Mouse (Mus musculus) forebrain, postnatal 0 days (tissue): ENCODE results near the gene Ttll11. TPM values are rescaled to one million over a fixed set of nuclear protein-coding genes. Genes with fewer than 3 reads are reported as not detected.

Experiments
- ATAC-seq: fragments of 200-750 bp; cut with Nextera tagmentation; 2 replicates; pipeline ENCODE4 v1.8.0; 2017; ENCODE audit warnings: mild to moderate bottlenecking, moderate library complexity
- DNase-seq: peaks from one replicate; pipeline ENCODE4 v3.0.0-alpha.2; 2015
- H3K27ac ChIP-seq: fragments of 300-500 bp; sonication (generic); 2 replicates; pipeline ENCODE4 v1.5.1; 2014; ENCODE audit warnings: low read depth, mild to moderate bottlenecking, antibody characterized with exemption, low read length, moderate library complexity, mixed read lengths
- H3K27me3 ChIP-seq: fragments of 300-500 bp; sonication (generic); 2 replicates; pipeline ENCODE4 v1.6.1; 2014; ENCODE audit warnings: mild to moderate bottlenecking, low read length, mixed read lengths; ENCODE audit not compliant: insufficient read depth
- H3K36me3 ChIP-seq: fragments of 300-500 bp; sonication (generic); 2 replicates; pipeline ENCODE4 v1.6.1; 2014; ENCODE audit warnings: mild to moderate bottlenecking, moderate library complexity; ENCODE audit not compliant: insufficient read depth
- H3K4me1 ChIP-seq: fragments of 300-500 bp; sonication (generic); 2 replicates; pipeline ENCODE4 v1.6.1; 2014; ENCODE audit warnings: antibody characterized with exemption; ENCODE audit not compliant: insufficient read depth
- H3K4me2 ChIP-seq: fragments of 300-500 bp; sonication (generic); 2 replicates; pipeline ENCODE4 v1.6.1; 2014; ENCODE audit warnings: low read depth, mild to moderate bottlenecking, moderate library complexity
- H3K4me3 ChIP-seq: fragments of 300-500 bp; sonication (generic); 2 replicates; pipeline ENCODE4 v1.5.1; 2014; ENCODE audit warnings: low read depth, low read length, mixed read lengths
- H3K9ac ChIP-seq: fragments of 300-500 bp; sonication (generic); 2 replicates; pipeline ENCODE4 v1.6.1; 2014; ENCODE audit warnings: mild to moderate bottlenecking
- H3K9me3 ChIP-seq: fragments of 300-500 bp; sonication (generic); 2 replicates; pipeline ENCODE4 v1.6.1; 2016; ENCODE audit warnings: low read length
- CTCF ChIP-seq: sonication (generic); IDR thresholded peaks from 2 replicates; pipeline ENCODE4 v1.5.1; 2016; ENCODE audit warnings: antibody characterized with exemption, control low read depth, low read depth
- WGBS: fragments of 180-500 bp; shearing (Covaris S2); extraction: QIAGEN DNeasy Blood & Tissue Kit; methylation state at CpG from one replicate; pipeline ENCODE4 v1.1.7; 2014; 5-methylcytosine and 5-hydroxymethylcytosine counted together
- polyA plus RNA-seq: library from polyadenylated mRNA; unstranded; fragments of >200 nt; fragmentation: Nextera tagmentation; extraction: Ambion mirVana; gene quantifications from 2 replicates; pipeline ENCODE4 v1.2.1, GENCODE M21; 2015
- total RNA-seq: library from RNA; depleted of rRNA; stranded (reverse); fragments of >200 nt; gene quantifications from 2 replicates; pipeline ENCODE4 v1.2.3, GENCODE M21; 2014

The Ttll11 gene
- total and polyA plus RNA-seq, 2 experiments from 2014 or later: 7.2 to 9.2 TPM

- H3K9ac ChIP-seq: no peak overlapping the region
- no peaks in the 10 kb centered on the region for H3K27me3 ChIP-seq
- no peak overlapping the region for H3K4me2 ChIP-seq
- TF ChIP-seq CTCF: no peak
- H3K27ac ChIP-seq: no peak overlapping the region
- peak; percentile 12 for DNase-seq
- no peaks in the 10 kb centered on the region for H3K9me3 ChIP-seq
- 60% methylated on average over 5 of the region's 5 CpGs for WGBS
- H3K4me1 ChIP-seq: no peaks in the 10 kb centered on the region
- ATAC-seq: peak; percentile 21; the same call in 1 of the 2 replicates
- H3K4me3 ChIP-seq: no peak overlapping the region
- no peaks in the 10 kb centered on the region for H3K36me3 ChIP-seq
Observed at GRCm38 (mm10) chr2:35775651-35776055, 204.1 kb downstream of the Ttll11 start.

GRCm38 (mm10) chr2:35770541-35770940 is 209.2 kb downstream of the Ttll11 start:
- 70% methylated on average over 2 of the region's 2 CpGs for WGBS
- no peak for TF ChIP-seq CTCF
- Histone ChIP-seq H3K36me3 (no peaks in the 10 kb centered on the region), H3K4me3 (no peak overlapping the region), H3K9me3 (no peaks in the 10 kb centered on the region), H3K4me2 (no peak overlapping the region), H3K4me1 (peaks cover 10% of the 10 kb centered on the region; the same call in 1 of the 2 replicates), H3K9ac (no peak overlapping the region), H3K27me3 (no peaks in the 10 kb centered on the region), H3K27ac (no peak overlapping the region)
- no peak for ATAC-seq
- DNase-seq: no peak

GRCm38 (mm10) chr2:35769398-35769797 is 210.3 kb downstream of the Ttll11 start:
- DNase-seq (no peak), ATAC-seq (no peak)
- Histone ChIP-seq H3K9me3 (no peaks in the 10 kb centered on the region), H3K4me2 (no peak overlapping the region), H3K36me3 (no peaks in the 10 kb centered on the region), H3K27me3 (no peaks in the 10 kb centered on the region), H3K9ac (no peak overlapping the region), H3K4me3 (no peak overlapping the region), H3K4me1 (peaks cover 10% of the 10 kb centered on the region; the same call in 1 of the 2 replicates), H3K27ac (no peak overlapping the region)
- TF ChIP-seq CTCF: no peak
- 89% methylated on average over 12 of the region's 12 CpGs for WGBS

GRCm38 (mm10) chr2:35768538-35769238 is 211.0 kb downstream of the Ttll11 start:
- Histone ChIP-seq H3K4me1 (peaks cover 10% of the 10 kb centered on the region; the same call in 1 of the 2 replicates), H3K36me3 (no peaks in the 10 kb centered on the region), H3K27ac (no peak overlapping the region), H3K27me3 (no peaks in the 10 kb centered on the region), H3K4me2 (no peak overlapping the region), H3K9ac (no peak overlapping the region), H3K4me3 (no peak overlapping the region), H3K9me3 (no peaks in the 10 kb centered on the region)
- DNase-seq (peak; percentile 32), ATAC-seq (peak; percentile 42; the same call in 1 of the 2 replicates)
- TF ChIP-seq CTCF: no peak
- WGBS: 34% methylated on average over 4 of the region's 4 CpGs

GRCm38 (mm10) chr2:35767834-35768537 is 211.7 kb downstream of the Ttll11 start:
- Histone ChIP-seq H3K9ac (no peak overlapping the region), H3K4me3 (no peak overlapping the region), H3K4me2 (no peak overlapping the region), H3K27ac (peak overlapping the region; percentile 23; the same call in 1 of the 2 replicates), H3K9me3 (no peaks in the 10 kb centered on the region), H3K27me3 (no peaks in the 10 kb centered on the region), H3K36me3 (no peaks in the 10 kb centered on the region), H3K4me1 (peaks cover 10% of the 10 kb centered on the region; the same call in 1 of the 2 replicates)
- no peak for TF ChIP-seq CTCF
- DNase-seq: peak; percentile 24
- peak; percentile 70; the same call in 1 of the 2 replicates for ATAC-seq
- 30% methylated on average over 14 of the region's 14 CpGs for WGBS

GRCm38 (mm10) chr2:35764328-35764727 is 215.4 kb downstream of the Ttll11 start:
- no peak for ATAC-seq
- no peak for TF ChIP-seq CTCF
- Histone ChIP-seq H3K27me3 (no peaks in the 10 kb centered on the region), H3K4me3 (no peak overlapping the region), H3K36me3 (no peaks in the 10 kb centered on the region), H3K27ac (no peak overlapping the region), H3K9me3 (no peaks in the 10 kb centered on the region), H3K4me2 (no peak overlapping the region), H3K9ac (no peak overlapping the region), H3K4me1 (peaks cover 10% of the 10 kb centered on the region; the same call in 1 of the 2 replicates)
- no peak for DNase-seq
- WGBS: 89% methylated on average over 8 of the region's 8 CpGs

GRCm38 (mm10) chr2:35763818-35764217 is 215.9 kb downstream of the Ttll11 start:
- no peaks in the 10 kb centered on the region for H3K36me3 ChIP-seq
- ATAC-seq: no peak

More at GRCm38 (mm10) chr2:35763818-35764217, 215.9 kb downstream of the Ttll11 start:
- Histone ChIP-seq H3K4me1 (peaks cover 7% of the 10 kb centered on the region; the same call in 1 of the 2 replicates), H3K27ac (no peak overlapping the region), H3K4me2 (no peak overlapping the region), H3K4me3 (no peak overlapping the region), H3K9me3 (no peaks in the 10 kb centered on the region), H3K27me3 (no peaks in the 10 kb centered on the region), H3K9ac (no peak overlapping the region)
- no peak for TF ChIP-seq CTCF
- no peak for DNase-seq
- WGBS: 93% methylated on average over 7 of the region's 7 CpGs
